Mouse (Mus musculus) midbrain, postnatal 0 days (tissue): ENCODE measurements around the gene Capn1. TPM values are rescaled to one million over a fixed set of nuclear protein-coding genes. Genes with fewer than 3 reads are reported as not detected.

Experiments
- ATAC-seq: fragments of 200-750 bp; cut with Nextera tagmentation; 2 replicates; pipeline ENCODE4 v1.8.0; 2017; ENCODE audit warnings: moderate number of reproducible peaks, mild to moderate bottlenecking, moderate TSS enrichment, moderate library complexity; ENCODE audit not compliant: low FRiP score
- DNase-seq: peaks from one replicate; pipeline ENCODE4 v3.0.0-alpha.2; 2015; ENCODE audit warnings: low spot score
- H3K27ac ChIP-seq: fragments of 300-500 bp; sonication (generic); 2 replicates; pipeline ENCODE4 v1.5.1; 2014; ENCODE audit warnings: low read depth, mild to moderate bottlenecking, low read length, mixed read lengths
- H3K27me3 ChIP-seq: fragments of 300-500 bp; sonication (generic); 2 replicates; pipeline ENCODE4 v1.6.1; 2014; ENCODE audit warnings: low read length, control low read depth, mixed read lengths; ENCODE audit not compliant: insufficient read depth
- H3K36me3 ChIP-seq: fragments of 300-500 bp; sonication (generic); 2 replicates; pipeline ENCODE4 v1.6.1; 2014; ENCODE audit warnings: low read length, control low read depth, mixed read lengths; ENCODE audit not compliant: insufficient read depth
- H3K4me1 ChIP-seq: fragments of 300-500 bp; sonication (generic); 2 replicates; pipeline ENCODE4 v1.6.1; 2014; ENCODE audit warnings: mild to moderate bottlenecking, control low read depth, antibody characterized with exemption, low read length, mixed read lengths; ENCODE audit not compliant: insufficient read depth
- H3K4me2 ChIP-seq: fragments of 300-500 bp; sonication (generic); 2 replicates; pipeline ENCODE4 v1.6.1; 2014; ENCODE audit warnings: low read depth, mild to moderate bottlenecking, low read length, mixed read lengths; ENCODE audit not compliant: poor library complexity, severe bottlenecking
- H3K4me3 ChIP-seq: fragments of 300-500 bp; sonication (generic); 2 replicates; pipeline ENCODE4 v1.5.1; 2014; ENCODE audit warnings: low read depth, mild to moderate bottlenecking, low read length, moderate library complexity
- H3K9ac ChIP-seq: fragments of 300-500 bp; sonication (generic); replicated peaks from 2 replicates; pipeline ENCODE4 v1.6.1; 2014; ENCODE audit warnings: mild to moderate bottlenecking, low read length, moderate library complexity, mixed read lengths; ENCODE audit not compliant: poor library complexity, severe bottlenecking
- H3K9me3 ChIP-seq: fragments of 300-500 bp; sonication (generic); 2 replicates; pipeline ENCODE4 v1.6.1; 2016; ENCODE audit warnings: low read length, control low read depth
- CTCF ChIP-seq: IDR thresholded peaks from 2 replicates; pipeline ENCODE4 v1.5.1; 2016; ENCODE audit warnings: antibody characterized with exemption, mild to moderate bottlenecking
- WGBS: fragments of 180-500 bp; shearing (Covaris S2); extraction: QIAGEN DNeasy Blood & Tissue Kit; methylation state at CpG from one replicate; pipeline ENCODE4 v1.1.7; 2014; 5-methylcytosine and 5-hydroxymethylcytosine counted together
- polyA plus RNA-seq: library from polyadenylated mRNA; unstranded; fragments of >200 nt; fragmentation: Nextera tagmentation; extraction: Ambion mirVana; gene quantifications from 2 replicates; pipeline ENCODE4 v1.2.1, GENCODE M21; 2015
- total RNA-seq: library from RNA; depleted of rRNA; stranded (reverse); fragments of >200 nt; gene quantifications from 2 replicates; pipeline ENCODE4 v1.2.3, GENCODE M21; 2014

Capn1 gene
- total and polyA plus RNA-seq, 2 experiments from 2014 or later, result 3.9 to 7.9 TPM

DNA sequence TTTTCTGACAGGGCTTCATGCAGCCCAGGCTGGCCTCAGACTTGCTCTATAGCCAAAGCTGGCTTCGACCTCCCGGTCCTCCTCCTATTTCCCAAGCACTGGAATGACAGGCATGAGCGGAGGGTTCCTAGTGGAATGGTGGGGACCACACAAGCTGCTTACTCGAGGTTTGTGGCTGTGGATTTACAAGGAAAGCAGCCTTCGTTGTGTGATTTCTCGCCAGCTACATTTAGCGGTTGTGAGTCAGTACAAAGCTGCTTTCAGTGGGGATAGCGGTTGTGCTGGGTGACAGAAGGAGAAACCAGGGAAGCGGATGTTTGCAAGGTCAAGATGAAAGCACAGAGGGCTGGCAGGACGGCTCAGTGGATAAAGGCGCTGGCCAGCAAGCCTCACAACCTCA is 10.2 kb downstream of the Capn1 start:
- TF ChIP-seq CTCF, result no peak
- no peaks in the 10 kb centered on the region for H3K27me3 ChIP-seq
- H3K36me3 ChIP-seq, result no peaks in the 10 kb centered on the region
- H3K9ac ChIP-seq, result no peak overlapping the region
- no peak for DNase-seq
- no peaks in the 10 kb centered on the region for H3K9me3 ChIP-seq
- H3K4me2 ChIP-seq, result no peak overlapping the region
- no peak overlapping the region for H3K4me3 ChIP-seq
- ATAC-seq, result no peak
- 57% methylated on average over 11 of the region's 11 CpGs for WGBS
- H3K27ac ChIP-seq, result no peak overlapping the region
- no peaks in the 10 kb centered on the region for H3K4me1 ChIP-seq

DNA sequence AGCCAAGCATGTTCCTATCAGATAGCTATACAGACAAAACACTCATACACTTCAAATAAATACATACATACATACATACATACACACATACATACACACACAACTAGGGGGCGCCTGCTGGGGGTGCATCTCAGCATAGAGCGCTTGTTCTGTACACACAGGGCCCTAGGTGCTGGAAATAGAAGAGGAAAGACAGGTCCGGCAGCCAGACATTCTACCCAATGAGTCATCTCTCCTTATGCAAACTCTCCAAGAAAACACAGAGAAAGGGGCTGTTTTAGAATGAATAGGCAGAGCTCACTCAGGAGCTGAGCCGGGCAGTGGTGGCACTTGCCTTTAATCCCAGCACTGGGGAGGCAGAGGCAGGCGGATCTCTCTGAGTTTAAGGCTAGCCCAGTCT is 15.7 kb downstream of the Capn1 start:
- Histone ChIP-seq H3K9ac (no peak overlapping the region), H3K36me3 (no peaks in the 10 kb centered on the region), H3K4me3 (no peak overlapping the region), H3K4me1 (no peaks in the 10 kb centered on the region), H3K4me2 (no peak overlapping the region), H3K27ac (no peak overlapping the region), H3K9me3 (no peaks in the 10 kb centered on the region), H3K27me3 (no peaks in the 10 kb centered on the region)
- 72% methylated on average over 5 of the region's 5 CpGs for WGBS
- ATAC-seq (no peak), DNase-seq (no peak)
- no peak for TF ChIP-seq CTCF

DNA sequence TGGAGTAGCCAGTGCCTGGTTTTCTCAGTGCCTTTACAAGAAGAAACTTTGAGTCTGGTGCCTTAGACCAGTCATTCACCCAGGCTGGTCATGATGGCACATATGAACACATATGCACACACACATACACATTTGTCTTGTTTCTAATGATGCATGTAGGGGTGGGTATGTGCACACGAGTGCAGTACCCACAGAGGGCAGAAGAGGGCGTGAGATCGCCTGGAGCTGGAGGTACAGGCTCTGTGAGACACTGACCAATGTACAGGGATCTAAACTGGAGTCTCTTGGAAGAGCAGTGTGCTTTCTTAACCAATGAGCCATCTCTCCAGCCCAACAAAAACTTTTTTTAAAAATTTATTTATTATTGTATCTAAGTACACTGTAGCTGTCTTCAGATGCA is 17.5 kb downstream of the Capn1 start:
- H3K9me3 ChIP-seq, result no peaks in the 10 kb centered on the region
- 90% methylated on average over 3 of the region's 3 CpGs for WGBS
- H3K27ac ChIP-seq, result no peak overlapping the region
- H3K27me3 ChIP-seq, result no peaks in the 10 kb centered on the region
- DNase-seq (no peak), ATAC-seq (no peak)
- H3K36me3 ChIP-seq, result no peaks in the 10 kb centered on the region
- TF ChIP-seq CTCF, result no peak
- no peaks in the 10 kb centered on the region for H3K4me1 ChIP-seq
- no peak overlapping the region for H3K4me3 ChIP-seq
- H3K4me2 ChIP-seq, result no peak overlapping the region
- no peak overlapping the region for H3K9ac ChIP-seq

DNA sequence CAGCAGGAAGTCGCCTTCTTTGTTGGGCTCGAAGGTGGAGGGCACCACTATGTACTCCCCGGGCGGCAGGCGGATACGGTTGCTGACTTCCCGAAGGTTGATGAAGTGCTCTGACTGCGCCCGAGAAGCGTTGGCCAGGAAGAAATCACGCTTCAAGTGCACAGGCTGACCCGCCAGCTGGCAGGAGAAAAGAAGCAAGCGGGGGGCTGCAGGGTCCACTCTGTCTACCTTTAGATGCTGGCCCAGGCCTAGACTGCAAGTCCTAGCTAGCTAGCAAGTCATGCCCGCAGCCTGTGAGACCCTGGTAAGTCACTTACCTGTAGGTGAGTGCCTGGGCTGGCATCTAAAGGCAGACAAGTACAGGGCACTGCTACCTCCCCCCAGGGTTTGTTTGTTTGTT is 21.0 kb downstream of the Capn1 start:
- no peak overlapping the region for H3K4me3 ChIP-seq
- DNase-seq (no peak), ATAC-seq (no peak)
- H3K4me2 ChIP-seq, result no peak overlapping the region
- TF ChIP-seq CTCF, result no peak
- no peaks in the 10 kb centered on the region for H3K4me1 ChIP-seq
- H3K36me3 ChIP-seq, result no peaks in the 10 kb centered on the region
- no peaks in the 10 kb centered on the region for H3K9me3 ChIP-seq
- H3K9ac ChIP-seq, result no peak overlapping the region
- no peaks in the 10 kb centered on the region for H3K27me3 ChIP-seq
- H3K27ac ChIP-seq, result no peak overlapping the region
- WGBS, result 89% methylated on average over 14 of the region's 14 CpGs

DNA sequence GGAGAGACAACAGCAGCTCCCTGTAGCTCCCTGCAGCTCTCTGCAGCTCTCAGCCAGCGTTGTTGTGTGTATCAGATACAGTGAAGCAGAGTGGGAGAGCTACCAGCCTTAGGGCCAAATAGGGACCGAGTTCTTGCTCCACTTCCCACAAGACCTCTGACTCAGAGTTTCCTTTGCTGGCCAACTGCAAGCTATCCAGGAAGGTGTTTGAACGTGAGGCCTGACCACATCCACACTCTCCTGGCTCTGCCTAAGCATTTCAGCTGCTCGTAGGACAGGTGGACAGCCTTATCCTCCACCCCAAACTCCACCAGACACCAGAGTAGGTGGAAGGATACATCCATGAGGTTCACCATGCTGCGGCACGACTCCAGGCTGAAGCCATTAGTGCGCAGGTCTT is 23.7 kb downstream of the Capn1 start:
- Histone ChIP-seq H3K27me3 (no peaks in the 10 kb centered on the region), H3K9ac (no peak overlapping the region), H3K9me3 (no peaks in the 10 kb centered on the region), H3K4me3 (no peak overlapping the region), H3K27ac (no peak overlapping the region), H3K4me2 (no peak overlapping the region), H3K36me3 (no peaks in the 10 kb centered on the region), H3K4me1 (0 out of 2 replicates have a peak, but pooled peaks cover 3% of the 10 kb centered on the region)
- TF ChIP-seq CTCF, result no peak
- DNase-seq (no peak), ATAC-seq (no peak)
- 83% methylated on average over 7 of the region's 7 CpGs for WGBS

- TF ChIP-seq CTCF, result no peak
- DNase-seq, result no peak
- no peak overlapping the region for H3K9ac ChIP-seq
- no peak for ATAC-seq
- H3K4me1 ChIP-seq, result 0 out of 2 replicates have a peak, but pooled peaks cover 3% of the 10 kb centered on the region
- no peaks in the 10 kb centered on the region for H3K27me3 ChIP-seq
- no peak overlapping the region for H3K27ac ChIP-seq
- H3K36me3 ChIP-seq, result no peaks in the 10 kb centered on the region
- H3K4me2 ChIP-seq, result no peak overlapping the region
- WGBS, result 82% methylated on average over 7 of the region's 7 CpGs
- no peak overlapping the region for H3K4me3 ChIP-seq
- no peaks in the 10 kb centered on the region for H3K9me3 ChIP-seq
These were observed 24.2 kb downstream of the Capn1 start for GRCm38 (mm10) chr19:5991467-5991866.
